Mouse (Mus musculus) heart, postnatal 0 days (tissue): Measurements from ENCODE around the gene Pard3b. TPM values are rescaled to one million over a fixed set of nuclear protein-coding genes. Genes with fewer than 3 reads are reported as not detected.

Experiments used
- ATAC-seq: fragments of 200-750 bp; cut with Nextera tagmentation; 2 replicates; pipeline ENCODE4 v1.8.0; 2017; ENCODE audit warnings: low read depth, moderate number of reproducible peaks, moderate library complexity; ENCODE audit not compliant: insufficient read depth
- DNase-seq: peaks from one replicate; pipeline ENCODE4 v3.0.0-alpha.2; 2016; ENCODE audit warnings: low spot score
- H3K27ac ChIP-seq: fragments of 300-500 bp; sonication (generic); 2 replicates; pipeline ENCODE4 v1.5.1; 2014; ENCODE audit warnings: low read depth, mild to moderate bottlenecking
- H3K27me3 ChIP-seq: fragments of 300-500 bp; sonication (generic); 2 replicates; pipeline ENCODE4 v1.6.1; 2014; ENCODE audit warnings: low read length, mixed read lengths; ENCODE audit not compliant: control insufficient read depth, insufficient read depth
- H3K36me3 ChIP-seq: fragments of 300-500 bp; sonication (generic); replicated peaks from 2 replicates; pipeline ENCODE4 v1.6.1; 2014; ENCODE audit warnings: low read length, mixed read lengths; ENCODE audit not compliant: control insufficient read depth, insufficient read depth
- H3K4me1 ChIP-seq: fragments of 300-500 bp; sonication (generic); 2 replicates; pipeline ENCODE4 v1.6.1; 2014; ENCODE audit warnings: antibody characterized with exemption; ENCODE audit not compliant: control insufficient read depth, insufficient read depth
- H3K4me2 ChIP-seq: fragments of 300-500 bp; sonication (generic); 2 replicates; pipeline ENCODE4 v1.6.1; 2014; ENCODE audit warnings: low read depth, mild to moderate bottlenecking, low read length, moderate library complexity
- H3K4me3 ChIP-seq: fragments of 300-500 bp; sonication (generic); 2 replicates; pipeline ENCODE4 v1.5.1; 2014; ENCODE audit warnings: low read depth, low read length
- H3K9ac ChIP-seq: fragments of 300-500 bp; sonication (generic); replicated peaks from 2 replicates; pipeline ENCODE4 v1.6.1; 2014; ENCODE audit warnings: low read depth, low read length, mixed read lengths
- H3K9me3 ChIP-seq: fragments of 300-500 bp; sonication (generic); replicated peaks from 2 replicates; pipeline ENCODE4 v1.6.1; 2016; ENCODE audit warnings: low read length; ENCODE audit not compliant: control insufficient read depth
- CTCF ChIP-seq: IDR thresholded peaks from 2 replicates; pipeline ENCODE4 v1.5.1; 2016; ENCODE audit warnings: antibody characterized with exemption, control low read depth, low read depth
- EP300 ChIP-seq: IDR thresholded peaks from 2 replicates; pipeline ENCODE4 v1.6.1; 2016; ENCODE audit warnings: antibody characterized with exemption, low read depth
- WGBS: fragments of 180-500 bp; shearing (Covaris S2); extraction: QIAGEN DNeasy Blood & Tissue Kit; methylation state at CpG from one replicate; pipeline ENCODE4 v1.1.7; 2014; 5-methylcytosine and 5-hydroxymethylcytosine counted together
- polyA plus RNA-seq: library from polyadenylated mRNA; unstranded; fragments of >200 nt; fragmentation: Nextera tagmentation; extraction: Ambion mirVana; gene quantifications from 2 replicates; pipeline ENCODE4 v1.2.1, GENCODE M21; 2015
- total RNA-seq: library from RNA; depleted of rRNA; stranded (reverse); fragments of >200 nt; gene quantifications from 2 replicates; pipeline ENCODE4 v1.2.3, GENCODE M21; 2014; ENCODE audit warnings: low replicate concordance

The Pard3b gene
- total and polyA plus RNA-seq, 2 experiments from 2014 or later, result 8.4 to 8.9 TPM

- ATAC-seq, result no peak
- TF ChIP-seq EP300 (no peak), CTCF (no peak)
- no peak for DNase-seq
These were observed 917.2 kb downstream of the Pard3b start for GRCm38 (mm10) chr1:62555838-62556237.

GRCm38 (mm10) chr1:62562987-62563386 is 924.4 kb downstream of the Pard3b start:
- WGBS, result 81% methylated on average over 7 of the region's 7 CpGs
- no peak for ATAC-seq
- no peak overlapping the region for H3K27ac ChIP-seq
- H3K9ac ChIP-seq, result no peak overlapping the region
- no peaks in the 10 kb centered on the region for H3K36me3 ChIP-seq
- no peak overlapping the region for H3K4me3 ChIP-seq
- H3K4me2 ChIP-seq, result no peak overlapping the region
- no peak for DNase-seq
- no peaks in the 10 kb centered on the region for H3K4me1 ChIP-seq
- TF ChIP-seq CTCF (no peak), EP300 (no peak)
- H3K27me3 ChIP-seq, result no peaks in the 10 kb centered on the region
- H3K9me3 ChIP-seq, result no peaks in the 10 kb centered on the region

More at GRCm38 (mm10) chr1:62555838-62556237, 917.2 kb downstream of the Pard3b start:
- H3K9me3 ChIP-seq, result no peaks in the 10 kb centered on the region
- no peak overlapping the region for H3K9ac ChIP-seq
- 44% methylated on average over 1 of the region's 1 CpGs for WGBS
- no peaks in the 10 kb centered on the region for H3K36me3 ChIP-seq
- no peaks in the 10 kb centered on the region for H3K4me1 ChIP-seq
- H3K27ac ChIP-seq, result no peak overlapping the region
- H3K4me3 ChIP-seq, result no peak overlapping the region
- H3K27me3 ChIP-seq, result no peaks in the 10 kb centered on the region
- no peak overlapping the region for H3K4me2 ChIP-seq

DNA sequence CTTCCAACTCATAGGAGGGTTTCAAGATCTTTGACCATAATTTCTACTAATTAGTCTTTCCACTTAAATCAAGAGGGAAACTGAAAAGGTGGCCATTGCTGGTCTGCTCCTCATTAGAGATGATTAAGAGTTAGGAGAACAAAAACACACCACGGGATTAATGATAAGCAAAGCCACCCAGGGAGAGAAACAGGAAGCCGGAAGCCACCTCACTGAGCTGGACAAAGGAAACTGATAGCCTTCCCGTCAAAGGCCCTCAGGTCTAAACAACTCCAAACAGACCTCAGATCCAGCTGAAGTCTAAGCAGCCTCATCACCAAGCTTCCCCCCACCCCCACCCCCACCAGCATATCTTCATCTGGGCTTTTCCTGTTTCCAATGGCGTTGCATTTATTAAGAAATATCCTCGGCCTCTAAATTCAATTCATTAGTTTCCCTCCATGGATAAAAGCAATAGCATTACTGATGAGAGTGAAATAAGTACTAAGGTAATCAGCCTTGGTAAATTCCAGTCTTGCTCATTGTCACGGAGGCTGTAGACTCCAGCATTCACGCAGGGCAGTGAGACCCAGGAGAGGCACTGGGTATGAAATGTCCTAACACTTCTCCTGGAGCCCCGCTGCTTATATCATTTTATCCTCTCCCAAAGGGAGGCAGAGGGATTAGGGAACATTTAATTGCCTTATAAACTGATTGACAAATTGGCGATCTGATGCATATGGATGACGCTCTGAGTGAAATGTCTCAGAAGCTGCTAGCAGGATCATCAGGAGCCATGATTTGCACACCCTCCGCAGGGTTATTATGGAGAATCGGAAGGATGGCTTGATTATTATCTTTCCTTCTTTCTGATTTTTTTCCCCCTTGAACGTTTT is 925.9 kb downstream of the Pard3b start:
- no peaks in the 10 kb centered on the region for H3K36me3 ChIP-seq
- H3K4me2 ChIP-seq, result no peak overlapping the region
- no peak overlapping the region for H3K27ac ChIP-seq
- H3K27me3 ChIP-seq, result no peaks in the 10 kb centered on the region
- no peaks in the 10 kb centered on the region for H3K4me1 ChIP-seq
- DNase-seq, result no peak
- no peak for ATAC-seq
- H3K4me3 ChIP-seq, result no peak overlapping the region
- no peak overlapping the region for H3K9ac ChIP-seq
- TF ChIP-seq EP300 (no peak), CTCF (no peak)
- WGBS, result 54% methylated on average over 13 of the region's 13 CpGs
- H3K9me3 ChIP-seq, result no peaks in the 10 kb centered on the region

- TF ChIP-seq EP300 (no peak), CTCF (no peak)
- DNase-seq, result no peak
- no peak for ATAC-seq
- Histone ChIP-seq H3K9ac (no peak overlapping the region), H3K9me3 (no peaks in the 10 kb centered on the region), H3K4me3 (no peak overlapping the region), H3K4me2 (no peak overlapping the region), H3K27me3 (no peaks in the 10 kb centered on the region), H3K27ac (no peak overlapping the region), H3K36me3 (no peaks in the 10 kb centered on the region), H3K4me1 (no peaks in the 10 kb centered on the region)
- WGBS, result 82% methylated on average over 9 of the region's 9 CpGs
These were observed 926.6 kb downstream of the Pard3b start for GRCm38 (mm10) chr1:62565120-62565809.

- Histone ChIP-seq H3K4me1 (no peaks in the 10 kb centered on the region), H3K9me3 (no peaks in the 10 kb centered on the region), H3K9ac (no peak overlapping the region), H3K36me3 (no peaks in the 10 kb centered on the region), H3K4me2 (no peak overlapping the region), H3K4me3 (no peak overlapping the region), H3K27ac (no peak overlapping the region), H3K27me3 (no peaks in the 10 kb centered on the region)
- TF ChIP-seq EP300, result no peak
- TF ChIP-seq CTCF, result no peak
- 36% methylated on average over 4 of the region's 4 CpGs for WGBS
- no peak for ATAC-seq
- DNase-seq, result no peak
These were observed 928.0 kb downstream of the Pard3b start for GRCm38 (mm10) chr1:62566596-62566995.
